Mouse (Mus musculus): ENCODE measurements at regions not wholly inside any gene's neighbourhood (a gene's known extent, or its start where the extent isn't known, plus 50 kb on each side); places are given as distances from the start of the nearest gene placed in this dataset.

GRCm38 (mm10) chr13:44321009-44321596, 408.2 kb upstream of the Jarid2 start:
- no peak for DNase-seq (ENCODE audit: low spot score in 2 of 2)

- no peak for DNase-seq (ENCODE audit: low spot score in 2 of 2)
Observed at GRCm38 (mm10) chr13:44328416-44328815, 400.9 kb upstream of the Jarid2 start.

GRCm38 (mm10) chr13:44329161-44329560, 400.1 kb upstream of the Jarid2 start:
- DNase-seq (ENCODE audit: low spot score in 2 of 2), result no peak

- DNase-seq (ENCODE audit: low spot score in 2 of 2), result no peak
Observed at GRCm38 (mm10) chr13:44329701-44330100, 399.6 kb upstream of the Jarid2 start.

- no peak for DNase-seq (ENCODE audit: low spot score in 2 of 2)
Observed at GRCm38 (mm10) chr13:44332716-44333240, 396.5 kb upstream of the Jarid2 start.

GRCm38 (mm10) chr13:44339061-44339741, 390.1 kb upstream of the Jarid2 start:
- no peak for DNase-seq (ENCODE audit: low spot score in 2 of 2)

GRCm38 (mm10) chr13:44345094-44345493, 384.2 kb upstream of the Jarid2 start:
- no peak for DNase-seq (ENCODE audit: low spot score in 2 of 2)

GRCm38 (mm10) chr13:44346636-44347035, 382.6 kb upstream of the Jarid2 start:
- DNase-seq (ENCODE audit: low spot score in 2 of 2), result no peak

- no peak for DNase-seq (ENCODE audit: low spot score in 2 of 2)
Observed at GRCm38 (mm10) chr13:44347662-44348061, 381.6 kb upstream of the Jarid2 start.

- DNase-seq (ENCODE audit: low spot score in 2 of 2), result peak in 1 of 2 experiments; percentile 18
Observed at GRCm38 (mm10) chr13:44353899-44354298, 375.4 kb upstream of the Jarid2 start.

GRCm38 (mm10) chr13:44355771-44356221, 373.5 kb upstream of the Jarid2 start:
- peak in 1 of 2 experiments; percentile 35 for DNase-seq (ENCODE audit: low spot score in 2 of 2)

- DNase-seq (ENCODE audit: low spot score in 2 of 2), result no peak
Observed at GRCm38 (mm10) chr13:44356981-44357380, 372.3 kb upstream of the Jarid2 start.

GRCm38 (mm10) chr13:44359344-44359743, 369.9 kb upstream of the Jarid2 start:
- no peak for DNase-seq (ENCODE audit: low spot score in 2 of 2)

GRCm38 (mm10) chr13:44360016-44360415, 369.3 kb upstream of the Jarid2 start:
- DNase-seq (ENCODE audit: low spot score in 2 of 2), result no peak

- no peak for DNase-seq (ENCODE audit: low spot score in 2 of 2)
Observed at GRCm38 (mm10) chr13:44360725-44361290, 368.5 kb upstream of the Jarid2 start.

- DNase-seq (ENCODE audit: low spot score in 2 of 2), result no peak
Observed at GRCm38 (mm10) chr13:44362293-44363005, 366.8 kb upstream of the Jarid2 start.

- no peak for DNase-seq (ENCODE audit: low spot score in 2 of 2)
Observed at GRCm38 (mm10) chr13:44363016-44363415, 366.3 kb upstream of the Jarid2 start.

- DNase-seq (ENCODE audit: low spot score in 2 of 2), result no peak
Observed at GRCm38 (mm10) chr13:44369301-44369700, 360.0 kb upstream of the Jarid2 start.

- no peak for DNase-seq (ENCODE audit: low spot score in 2 of 2)
Observed at GRCm38 (mm10) chr13:44372361-44372877, 356.9 kb upstream of the Jarid2 start.

- DNase-seq (ENCODE audit: low spot score in 2 of 2), result no peak
Observed at GRCm38 (mm10) chr13:44375476-44376159, 353.7 kb upstream of the Jarid2 start.

- DNase-seq (ENCODE audit: low spot score in 2 of 2), result no peak
Observed at GRCm38 (mm10) chr13:44376160-44376488, 353.1 kb upstream of the Jarid2 start.
